ENCODE assay signal across 9 mouse cellular contexts in genomic region chr6:99033062-99033461, GRCm38 (mm10).
DNase-seq lines count a peak whose midpoint lies in the region; ATAC-seq and TF ChIP-seq lines count a peak whose summit lies in the region.
"Had no signal": no experiment of that assay in that cellular context is flagged by ENCODE, and none has a peak within 500 bp of the region (broad histone marks: within the 10 kb centered on the region; RNA-seq: fewer than 3 reads in every experiment).

No protein-coding gene starts in this region.

- no peak overlapping the region for H3K9ac ChIP-seq in liver, postnatal 0 days (replicated peaks)
- H3K9ac ChIP-seq in forebrain, embryonic 12.5 days: no peak overlapping the region
- H3K9ac ChIP-seq: limb, embryonic 13.5 days; neural tube, embryonic 13.5 days had no signal

- H3K4me3 ChIP-seq in E14TG2a.4 (replicated peaks; ENCODE audit: low read length): no peak overlapping the region
- no peak overlapping the region for H3K4me3 ChIP-seq in liver, postnatal 0 days (ENCODE audit: low read depth, low read length)
- H3K4me3 ChIP-seq in forebrain, embryonic 12.5 days (replicated peaks): no peak overlapping the region
- H3K4me3 ChIP-seq: limb, embryonic 13.5 days; neural tube, embryonic 13.5 days had no signal

- H3K4me2 ChIP-seq in liver, postnatal 0 days (ENCODE audit: low read depth, low read length): no peak overlapping the region
- H3K4me2 ChIP-seq in forebrain, embryonic 12.5 days: no peak overlapping the region
- H3K4me2 ChIP-seq: limb, embryonic 13.5 days; neural tube, embryonic 13.5 days had no signal

- WGBS in liver, postnatal 0 days (ENCODE audit: insufficient replicate concordance): 46% methylated on average over 6 of the region's 6 CpGs
- WGBS in forebrain, embryonic 12.5 days: 42% methylated on average over 6 of the region's 6 CpGs

- no peak overlapping the region for H3K27ac ChIP-seq in liver, postnatal 0 days (ENCODE audit: low read depth)
- H3K27ac ChIP-seq in forebrain, embryonic 12.5 days: no peak overlapping the region
- H3K27ac ChIP-seq: limb, embryonic 13.5 days; neural tube, embryonic 13.5 days had no signal

- DNase-seq in kidney, postnatal 10 days: peak; percentile 42
- DNase-seq in kidney, adult 18-20 months: no peak
- peak; percentile 23 for DNase-seq in 3T3-L1 (ENCODE audit: low read depth, low spot score)
- DNase-seq in liver, postnatal 0 days: no peak
- no peak for DNase-seq in cerebellum, adult 18-20 months

- TF ChIP-seq CTCF in E14TG2a.4 (conservative IDR thresholded peaks at IDR 0.05; ENCODE audit: low read length): peak; percentile 21; the same call in 1 of the 2 replicates
- TF ChIP-seq CTCF in liver, postnatal 0 days (IDR thresholded peaks at IDR 0.05; ENCODE audit: low read depth): peak; percentile 54

- H3K36me3 ChIP-seq in E14TG2a.4 (ENCODE audit: insufficient read depth, low read length): no peaks in the 10 kb centered on the region
- no peaks in the 10 kb centered on the region for H3K36me3 ChIP-seq in liver, postnatal 0 days (replicated peaks; ENCODE audit: insufficient read depth, low read length)
- no peaks in the 10 kb centered on the region for H3K36me3 ChIP-seq in forebrain, embryonic 12.5 days (replicated peaks)
- H3K36me3 ChIP-seq: limb, embryonic 13.5 days; neural tube, embryonic 13.5 days had no signal

- peaks cover 52% of the 10 kb centered on the region for H3K4me1 ChIP-seq in E14TG2a.4 (replicated peaks; ENCODE audit: low read depth, low read length)
- peaks cover 21% of the 10 kb centered on the region for H3K4me1 ChIP-seq in liver, postnatal 0 days (ENCODE audit: insufficient read depth)
- H3K4me1 ChIP-seq in forebrain, embryonic 12.5 days: peaks cover 14% of the 10 kb centered on the region

- TF ChIP-seq EP300 in liver, postnatal 0 days (IDR thresholded peaks at IDR 0.05; ENCODE audit: low read depth): no peak

- no peaks in the 10 kb centered on the region for H3K9me3 ChIP-seq in E14TG2a.4 (ENCODE audit: low read length)
- H3K9me3 ChIP-seq in liver, postnatal 0 days (ENCODE audit: low read length): no peaks in the 10 kb centered on the region
- no peaks in the 10 kb centered on the region for H3K9me3 ChIP-seq in forebrain, embryonic 12.5 days
- H3K9me3 ChIP-seq: limb, embryonic 13.5 days; neural tube, embryonic 13.5 days had no signal

- H3K27me3 ChIP-seq in E14TG2a.4 (ENCODE audit: insufficient read depth, low read length): no peaks in the 10 kb centered on the region
- no peaks in the 10 kb centered on the region for H3K27me3 ChIP-seq in liver, postnatal 0 days (ENCODE audit: insufficient read depth, low read length)
- no peaks in the 10 kb centered on the region for H3K27me3 ChIP-seq in forebrain, embryonic 12.5 days

- ATAC-seq in liver, postnatal 0 days: no peak
- ATAC-seq in forebrain, embryonic 12.5 days (ENCODE audit: low FRiP score): no peak

Comparison
In these comparisons a context has a peak if more than half of its experiments do, and no peak if none do; other contexts are left out.
1. DNase-seq: peak in kidney, postnatal 10 days (single experiment) and 3T3-L1 (single experiment); none in kidney, adult 18-20 months (single experiment), liver, postnatal 0 days (single experiment) and cerebellum, adult 18-20 months (0 of 2).